Mouse (Mus musculus): Measurements from ENCODE around the gene Slc16a11.

- TF ChIP-seq CTCF (IDR thresholded peaks at IDR 0.05), result no peak
- TF ChIP-seq POLR2A (IDR thresholded peaks at IDR 0.05; ENCODE audit: insufficient read depth, low read depth, low read length), result no peak
- TF ChIP-seq EP300 (IDR thresholded peaks at IDR 0.05; ENCODE audit: insufficient read depth, low read depth, low read length), result no peak
Measured at GRCm38 (mm10) chr11:70250150-70250549, 37.6 kb downstream of the Slc16a11 start.

All from heart, adult 2 months (tissue).